Mouse (Mus musculus): ENCODE measurements around the gene Popdc2. TPM values are rescaled to one million over a fixed set of nuclear protein-coding genes. Genes with fewer than 3 reads are reported as not detected.

The Popdc2 gene
- polyA plus RNA-seq (2012), result 0.60 and 1.5 TPM in 2 replicates

GRCm38 (mm10) chr16:38361933-38362332 lies at the start of gene Popdc2:
Gene Popdc2 (plus strand): TSS chr16:38362209.

GRCm38 (mm10) chr16:38341396-38342324 lies 20.3 kb upstream of the Popdc2 start, which contains the start of gene Maats1:
Gene Maats1 (minus strand): TSS chr16:38342143.

GRCm38 (mm10) chr16:38346529-38347325 lies 15.3 kb upstream of the Popdc2 start, which contains the start of the genes Cox17 and Gm21987:
Gene Cox17 (plus strand): TSS chr16:38346991.
Gene Gm21987 (plus strand): TSS chr16:38347040.

Other genes starting within 250 kb of the Popdc2 start
- gene Nr1i2, start 67.4 kb upstream of the Popdc2 start, polyA plus RNA-seq (2012), result not detected in 2 replicates
- 0.09 TPM in 1 of 2 replicates, not detected in the other for gene Maats1, start 20.1 kb upstream of the Popdc2 start, polyA plus RNA-seq (2012)
- 81.9 and 143 TPM in 2 replicates for gene Cox17, start 15.2 kb upstream of the Popdc2 start, polyA plus RNA-seq (2012)
- gene Gm21987, start 15.2 kb upstream of the Popdc2 start, polyA plus RNA-seq (2012), result 505 and 528 TPM in 2 replicates
- gene Pla1a, start 70.9 kb downstream of the Popdc2 start, polyA plus RNA-seq (2012), result not detected in 2 replicates
- gene Adprh, start 90.5 kb downstream of the Popdc2 start, polyA plus RNA-seq (2012), result 168 and 179 TPM in 2 replicates
- 0.09 and 0.50 TPM in 2 replicates for gene Cd80, start 93.4 kb downstream of the Popdc2 start, polyA plus RNA-seq (2012)
- 19.6 and 24.6 TPM in 2 replicates for gene Timmdc1, start 160.5 kb downstream of the Popdc2 start, polyA plus RNA-seq (2012)
- gene Poglut1, start 188.0 kb downstream of the Popdc2 start, polyA plus RNA-seq (2012), result 8.7 and 9.7 TPM in 2 replicates
- 29.0 and 33.1 TPM in 2 replicates for gene Tmem39a, start 196.5 kb downstream of the Popdc2 start, polyA plus RNA-seq (2012)